ENCODE assay signal across 17 mouse cellular contexts in genomic region chr10:84707752-84708530, GRCm38 (mm10). TPM values are rescaled to one million over a fixed set of nuclear protein-coding genes. Genes with fewer than 3 reads are reported as not detected.
DNase-seq lines count a peak whose midpoint lies in the region; ATAC-seq lines count a peak whose summit lies in the region.
"Had no signal": no experiment of that assay in that cellular context is flagged by ENCODE, and none has a peak within 500 bp of the region (broad histone marks: within the 10 kb centered on the region; RNA-seq: fewer than 3 reads in every experiment).

No protein-coding gene starts in this region.

- no peaks in the 10 kb centered on the region for H3K9me3 ChIP-seq in forebrain, embryonic 15.5 days
- no peaks in the 10 kb centered on the region for H3K9me3 ChIP-seq in forebrain, embryonic 13.5 days (replicated peaks)
- no peaks in the 10 kb centered on the region for H3K9me3 ChIP-seq in hindbrain, embryonic 11.5 days (ENCODE audit: control insufficient read depth, low read length)
- H3K9me3 ChIP-seq in hindbrain, embryonic 16.5 days (ENCODE audit: control insufficient read depth, low read length): no peaks in the 10 kb centered on the region
- H3K9me3 ChIP-seq in midbrain, embryonic 13.5 days: no peaks in the 10 kb centered on the region
- H3K9me3 ChIP-seq: limb, embryonic 12.5 days had no signal

- peaks cover 43% of the 10 kb centered on the region for H3K4me1 ChIP-seq in forebrain, embryonic 15.5 days
- peaks cover 60% of the 10 kb centered on the region for H3K4me1 ChIP-seq in forebrain, embryonic 13.5 days
- H3K4me1 ChIP-seq in hindbrain, embryonic 11.5 days (replicated peaks; ENCODE audit: control insufficient read depth, insufficient read depth, low read length): peaks cover 17% of the 10 kb centered on the region
- peaks cover 13% of the 10 kb centered on the region for H3K4me1 ChIP-seq in hindbrain, embryonic 16.5 days (ENCODE audit: control insufficient read depth, insufficient read depth, low read depth, low read length)
- peaks cover 72% of the 10 kb centered on the region for H3K4me1 ChIP-seq in midbrain, embryonic 13.5 days (replicated peaks)

- H3K4me3 ChIP-seq in forebrain, embryonic 15.5 days: no peak overlapping the region
- H3K4me3 ChIP-seq in forebrain, embryonic 13.5 days: no peak overlapping the region
- no peak overlapping the region for H3K4me3 ChIP-seq in hindbrain, embryonic 11.5 days (ENCODE audit: low read depth, low read length)
- no peak overlapping the region for H3K4me3 ChIP-seq in hindbrain, embryonic 16.5 days (ENCODE audit: low read length)
- H3K4me3 ChIP-seq in midbrain, embryonic 13.5 days (replicated peaks): no peak overlapping the region
- H3K4me3 ChIP-seq: limb, embryonic 12.5 days had no signal

- H3K4me2 ChIP-seq in forebrain, embryonic 15.5 days (replicated peaks): no peak overlapping the region
- no peak overlapping the region for H3K4me2 ChIP-seq in forebrain, embryonic 13.5 days
- no peak overlapping the region for H3K4me2 ChIP-seq in hindbrain, embryonic 11.5 days (replicated peaks; ENCODE audit: low read depth, low read length)
- no peak overlapping the region for H3K4me2 ChIP-seq in hindbrain, embryonic 16.5 days (ENCODE audit: low read length)
- no peak overlapping the region for H3K4me2 ChIP-seq in midbrain, embryonic 13.5 days (replicated peaks)
- H3K4me2 ChIP-seq: limb, embryonic 12.5 days had no signal

- H3K27ac ChIP-seq in forebrain, embryonic 15.5 days (replicated peaks): 0 out of 2 replicates have a peak overlapping the region, but pooled peaks have one; percentile 21
- no peak overlapping the region for H3K27ac ChIP-seq in forebrain, embryonic 13.5 days
- peak overlapping the region; percentile 58 for H3K27ac ChIP-seq in hindbrain, embryonic 11.5 days (ENCODE audit: low read depth, low read length)
- H3K27ac ChIP-seq in hindbrain, embryonic 16.5 days (ENCODE audit: low read depth, low read length): no peak overlapping the region
- H3K27ac ChIP-seq in midbrain, embryonic 13.5 days: peak overlapping the region; percentile 25
- H3K27ac ChIP-seq: limb, embryonic 12.5 days; liver, embryonic 14.5 days had no signal

- peak; percentile 19 for DNase-seq in hindbrain, embryonic 11.5 days (ENCODE audit: low spot score)
- DNase-seq in R1 (ENCODE audit: low read depth, low spot score): peak; percentile 56
- no peak for DNase-seq in gastrocnemius, postnatal 4 days (ENCODE audit: low spot score in 2 of 2)
- DNase-seq: cerebellum, adult 11-12 months had no signal

- peaks cover 2% of the 10 kb centered on the region for H3K27me3 ChIP-seq in forebrain, embryonic 15.5 days
- peaks cover 21% of the 10 kb centered on the region for H3K27me3 ChIP-seq in forebrain, embryonic 13.5 days
- H3K27me3 ChIP-seq in hindbrain, embryonic 11.5 days (ENCODE audit: control insufficient read depth, insufficient read depth, low read length): no peaks in the 10 kb centered on the region
- H3K27me3 ChIP-seq in hindbrain, embryonic 16.5 days (replicated peaks; ENCODE audit: control insufficient read depth, insufficient read depth, low read length): no peaks in the 10 kb centered on the region
- H3K27me3 ChIP-seq in midbrain, embryonic 13.5 days: peaks cover 4% of the 10 kb centered on the region; the same call in 1 of the 2 replicates
- H3K27me3 ChIP-seq: CH12.LX, Patski had no signal

- no peaks in the 10 kb centered on the region for H3K36me3 ChIP-seq in forebrain, embryonic 15.5 days
- no peaks in the 10 kb centered on the region for H3K36me3 ChIP-seq in forebrain, embryonic 13.5 days (ENCODE audit: poor library complexity, severe bottlenecking)
- no peaks in the 10 kb centered on the region for H3K36me3 ChIP-seq in hindbrain, embryonic 11.5 days (ENCODE audit: control insufficient read depth, insufficient read depth, low read length)
- no peaks in the 10 kb centered on the region for H3K36me3 ChIP-seq in hindbrain, embryonic 16.5 days (ENCODE audit: control insufficient read depth, insufficient read depth, low read length)
- no peaks in the 10 kb centered on the region for H3K36me3 ChIP-seq in midbrain, embryonic 13.5 days

- WGBS in forebrain, embryonic 15.5 days: 12% methylated on average over 14 of the region's 14 CpGs
- 9% methylated on average over 14 of the region's 14 CpGs for WGBS in forebrain, embryonic 13.5 days
- WGBS in hindbrain, embryonic 11.5 days: 21% methylated on average over 14 of the region's 14 CpGs
- 19% methylated on average over 14 of the region's 14 CpGs for WGBS in hindbrain, embryonic 16.5 days
- 13% methylated on average over 14 of the region's 14 CpGs for WGBS in midbrain, embryonic 13.5 days

- ATAC-seq in forebrain, embryonic 15.5 days (replicated peaks): no peak
- no peak for ATAC-seq in forebrain, embryonic 13.5 days
- ATAC-seq in hindbrain, embryonic 11.5 days (ENCODE audit: low FRiP score): peak; percentile 37
- no peak for ATAC-seq in hindbrain, embryonic 16.5 days
- no peak for ATAC-seq in midbrain, embryonic 13.5 days
- ATAC-seq in inflammation-experienced regulatory T-cells, adult 6 months: no peak
- ATAC-seq: Patski had no signal

- H3K9ac ChIP-seq in forebrain, embryonic 15.5 days (replicated peaks): no peak overlapping the region
- H3K9ac ChIP-seq in forebrain, embryonic 13.5 days: no peak overlapping the region
- H3K9ac ChIP-seq in hindbrain, embryonic 11.5 days (ENCODE audit: low read depth, low read length): no peak overlapping the region
- no peak overlapping the region for H3K9ac ChIP-seq in hindbrain, embryonic 16.5 days (ENCODE audit: low read depth, low read length)
- no peak overlapping the region for H3K9ac ChIP-seq in midbrain, embryonic 13.5 days (replicated peaks)
- H3K9ac ChIP-seq: limb, embryonic 12.5 days; liver, embryonic 14.5 days had no signal

RNA-seq across cellular contexts. Expression of gene Rfx4, which starts 47.9 kb away (rescaled TPM):
- 7.1 and 8.4 TPM in 2 replicates for polyA plus RNA-seq in forebrain, embryonic 15.5 days (2015; fragmentation: Nextera tagmentation; extraction: Ambion mirVana)
- 11.8 and 15.6 TPM in 2 replicates for polyA plus RNA-seq in forebrain, embryonic 13.5 days (2015; fragmentation: Nextera tagmentation; extraction: Ambion mirVana)
- 65.9 and 66.5 TPM in 2 replicates for polyA plus RNA-seq in hindbrain, embryonic 11.5 days (2014; fragmentation: Nextera tagmentation; extraction: Ambion mirVana)
- 16.1 and 22.1 TPM in 2 replicates for polyA plus RNA-seq in hindbrain, embryonic 16.5 days (2015; fragmentation: Nextera tagmentation; extraction: Ambion mirVana)
- 29.0 and 34.3 TPM in 2 replicates for polyA plus RNA-seq in midbrain, embryonic 13.5 days (2015; fragmentation: Nextera tagmentation; extraction: Ambion mirVana)
- under 1 TPM; 0.20 to 0.23 TPM for total RNA-seq in gastrocnemius, postnatal 4 days (2021)
- polyA plus RNA-seq in inflammation-experienced regulatory T-cells, adult 6 months (2017; shearing (Covaris generic)): under 1 TPM in 1 of 3 experiments, not detected in 2; 0.18 TPM
- total RNA-seq: gastrocnemius, adult 8-10 months had no signal
- polyA plus RNA-seq: intestine, embryonic 14.5 days; liver, embryonic 14.5 days; spleen, adult 2 months; stomach, embryonic 16.5 days had no signal

Comparison
In these comparisons a context has a peak if more than half of its experiments do, and no peak if none do; other contexts are left out.
1. H3K27ac ChIP-seq: peak in forebrain, embryonic 15.5 days (single experiment), hindbrain, embryonic 11.5 days (single experiment) and midbrain, embryonic 13.5 days (single experiment); none in forebrain, embryonic 13.5 days (single experiment) and hindbrain, embryonic 16.5 days (single experiment).
2. DNase-seq: peak in hindbrain, embryonic 11.5 days (single experiment) and R1 (single experiment); none in gastrocnemius, postnatal 4 days (0 of 2).